Mouse (Mus musculus): ENCODE measurements around the gene Cxcl14.
A peak's percentile ranks its signal among the peaks of the same experiment; 100 is the strongest.

Gene Cxcl14

GRCm38 (mm10) chr13:56289261-56289660 lies 7.1 kb downstream of the Cxcl14 start:
- no peak for DNase-seq

- no peak for DNase-seq
Observed at GRCm38 (mm10) chr13:56288601-56289000, 7.8 kb downstream of the Cxcl14 start.

GRCm38 (mm10) chr13:56287091-56287490 lies 9.3 kb downstream of the Cxcl14 start:
- DNase-seq = no peak

- DNase-seq = no peak
Observed at GRCm38 (mm10) chr13:56283321-56283720, 13.0 kb downstream of the Cxcl14 start.

- no peak for DNase-seq
Observed at GRCm38 (mm10) chr13:56280356-56280755, 16.0 kb downstream of the Cxcl14 start.

- DNase-seq = peak; percentile 67
Observed at GRCm38 (mm10) chr13:56279439-56279838, 16.9 kb downstream of the Cxcl14 start.

GRCm38 (mm10) chr13:56275171-56275570 lies 21.2 kb downstream of the Cxcl14 start:
- DNase-seq = no peak

GRCm38 (mm10) chr13:56270124-56270523 lies 26.2 kb downstream of the Cxcl14 start:
- no peak for DNase-seq

GRCm38 (mm10) chr13:56267396-56267795 lies 29.0 kb downstream of the Cxcl14 start:
- no peak for DNase-seq

- DNase-seq = peak; percentile 36
Observed at GRCm38 (mm10) chr13:56266435-56266834, 29.9 kb downstream of the Cxcl14 start.

- DNase-seq = no peak
Observed at GRCm38 (mm10) chr13:56265661-56266060, 30.7 kb downstream of the Cxcl14 start.

GRCm38 (mm10) chr13:56262269-56262668 lies 34.1 kb downstream of the Cxcl14 start:
- DNase-seq = peak; percentile 19

GRCm38 (mm10) chr13:56260344-56260780 lies 36.0 kb downstream of the Cxcl14 start:
- no peak for DNase-seq

GRCm38 (mm10) chr13:56259926-56260250 lies 36.5 kb downstream of the Cxcl14 start:
- DNase-seq = no peak

- DNase-seq = no peak
Observed at GRCm38 (mm10) chr13:56259021-56259925, 37.1 kb downstream of the Cxcl14 start.

GRCm38 (mm10) chr13:56258196-56259020 lies 37.9 kb downstream of the Cxcl14 start:
- DNase-seq = no peak

- no peak for DNase-seq
Observed at GRCm38 (mm10) chr13:56257469-56258153, 38.7 kb downstream of the Cxcl14 start.

- no peak for DNase-seq
Observed at GRCm38 (mm10) chr13:56256716-56257299, 39.5 kb downstream of the Cxcl14 start.

- DNase-seq = no peak
Observed at GRCm38 (mm10) chr13:56253379-56253778, 43.0 kb downstream of the Cxcl14 start.

- DNase-seq = no peak
Observed at GRCm38 (mm10) chr13:56252783-56253182, 43.6 kb downstream of the Cxcl14 start.

- DNase-seq = no peak
Observed at GRCm38 (mm10) chr13:56251924-56252619, 44.3 kb downstream of the Cxcl14 start, which contains the start of gene Neurog1. Gene Neurog1 (minus strand): TSS chr13:56252163.
